Mouse (Mus musculus): ENCODE measurements around the gene Mindy4b-ps. TPM values are rescaled to one million over a fixed set of nuclear protein-coding genes. Genes with fewer than 3 reads are reported as not detected.

The Mindy4b-ps gene
- polyA plus RNA-seq, 1 experiment from 2014 or later = not detected

GRCm38 (mm10) chr3:58814191-58814590, 7.9 kb downstream of the Mindy4b-ps start:
- Histone ChIP-seq H3K4me2 (no peak overlapping the region), H3K9ac (no peak overlapping the region), H3K4me1 (replicated peaks) (peaks cover 11% of the 10 kb centered on the region), H3K27ac (replicated peaks) (no peak overlapping the region), H3K27me3 (no peaks in the 10 kb centered on the region), H3K36me3 (no peaks in the 10 kb centered on the region), H3K9me3 (no peaks in the 10 kb centered on the region), H3K4me3 (no peak overlapping the region)
- ATAC-seq (ENCODE audit: low FRiP score, low read depth) = no peak
- 86% methylated on average over 3 of the region's 3 CpGs for WGBS

GRCm38 (mm10) chr3:58810353-58810752, 11.8 kb downstream of the Mindy4b-ps start:
- no peak for ATAC-seq (ENCODE audit: low FRiP score, low read depth)
- H3K4me1 ChIP-seq (replicated peaks) = peaks cover 5% of the 10 kb centered on the region; the same call in 1 of the 2 replicates
- 66% methylated on average over 11 of the region's 11 CpGs for WGBS

DNA sequence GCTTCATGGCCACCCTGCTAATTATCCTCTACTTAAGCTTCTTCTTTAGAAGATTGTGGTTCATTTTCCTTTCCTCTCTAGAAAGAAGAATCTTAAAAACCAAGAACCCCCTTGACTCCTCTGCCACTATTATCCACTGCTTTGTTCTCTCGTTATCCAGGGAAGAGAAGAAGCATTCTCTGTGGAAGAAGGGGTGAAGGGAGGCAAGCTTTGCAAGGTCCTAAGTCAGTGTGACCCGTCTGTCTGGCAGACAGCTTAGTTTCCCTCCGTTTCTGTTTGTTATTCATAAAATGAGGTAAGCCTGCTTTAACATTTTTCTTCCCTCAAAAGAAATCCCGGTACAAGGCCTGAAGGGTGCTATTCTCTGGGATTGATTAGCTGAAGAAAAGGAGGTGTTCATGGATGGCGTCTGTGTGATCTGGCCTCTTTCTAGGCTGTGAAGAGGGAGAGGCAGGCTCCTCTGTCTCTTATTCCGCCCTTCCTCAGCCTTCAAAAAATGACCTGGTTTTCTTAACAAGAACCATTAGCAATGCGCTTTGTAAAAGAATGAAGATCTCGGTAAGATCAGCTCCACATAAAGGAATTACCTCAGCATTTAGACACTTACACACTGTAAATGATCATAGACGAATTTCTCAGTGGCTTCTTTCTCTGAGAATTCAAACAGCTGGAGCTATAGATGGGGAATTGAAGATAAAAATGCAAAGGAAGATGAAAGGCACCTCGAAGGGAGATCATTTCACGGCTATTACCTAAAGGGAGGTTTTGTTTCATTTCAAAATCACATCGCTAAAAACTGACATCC, 12.8 kb downstream of the Mindy4b-ps start:
- ATAC-seq (ENCODE audit: low FRiP score, low read depth) = no peak
- Histone ChIP-seq H3K4me2 (no peak overlapping the region), H3K9ac (no peak overlapping the region), H3K36me3 (no peaks in the 10 kb centered on the region), H3K4me1 (replicated peaks) (peaks cover 5% of the 10 kb centered on the region; the same call in 1 of the 2 replicates), H3K27me3 (no peaks in the 10 kb centered on the region), H3K27ac (replicated peaks) (0 out of 2 replicates have a peak overlapping the region, but pooled peaks have one; percentile 8), H3K4me3 (no peak overlapping the region), H3K9me3 (no peaks in the 10 kb centered on the region)
- 31% methylated on average over 12 of the region's 12 CpGs for WGBS

More at GRCm38 (mm10) chr3:58810353-58810752, 11.8 kb downstream of the Mindy4b-ps start:
- Histone ChIP-seq H3K27me3 (no peaks in the 10 kb centered on the region), H3K4me2 (no peak overlapping the region), H3K4me3 (no peak overlapping the region), H3K36me3 (no peaks in the 10 kb centered on the region), H3K27ac (replicated peaks) (no peak overlapping the region), H3K9me3 (no peaks in the 10 kb centered on the region), H3K9ac (no peak overlapping the region)

DNA sequence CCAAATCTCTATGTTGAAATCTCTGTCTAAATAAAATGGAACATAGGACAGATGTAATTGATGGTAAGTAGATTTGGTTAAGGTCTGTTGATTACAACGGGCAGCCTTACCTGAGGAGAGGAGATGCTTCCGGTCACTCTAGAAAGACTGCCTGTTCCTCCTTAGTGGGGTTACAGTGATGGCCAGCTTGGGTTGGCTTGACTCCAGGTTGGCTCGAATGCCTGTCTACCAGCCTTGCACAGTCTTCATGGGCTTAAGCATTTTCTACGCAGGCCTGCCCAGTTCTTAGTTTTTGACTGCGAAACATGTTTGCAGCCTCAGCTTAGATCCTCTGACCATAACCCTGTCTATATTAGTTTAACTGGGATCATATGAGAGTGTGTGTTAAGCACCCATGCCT, 13.5 kb downstream of the Mindy4b-ps start:
- Histone ChIP-seq H3K4me1 (replicated peaks) (peaks cover 5% of the 10 kb centered on the region; the same call in 1 of the 2 replicates), H3K4me2 (no peak overlapping the region), H3K36me3 (no peaks in the 10 kb centered on the region), H3K9me3 (no peaks in the 10 kb centered on the region), H3K27ac (replicated peaks) (no peak overlapping the region), H3K4me3 (no peak overlapping the region), H3K9ac (no peak overlapping the region), H3K27me3 (no peaks in the 10 kb centered on the region)
- no peak for ATAC-seq (ENCODE audit: low FRiP score, low read depth)
- 90% methylated on average over 5 of the region's 5 CpGs for WGBS

- Histone ChIP-seq H3K27me3 (no peaks in the 10 kb centered on the region), H3K9ac (no peak overlapping the region), H3K36me3 (no peaks in the 10 kb centered on the region), H3K9me3 (no peaks in the 10 kb centered on the region), H3K4me2 (no peak overlapping the region), H3K27ac (replicated peaks) (no peak overlapping the region), H3K4me1 (replicated peaks) (peaks cover 5% of the 10 kb centered on the region; the same call in 1 of the 2 replicates), H3K4me3 (no peak overlapping the region)
- WGBS = 81% methylated on average over 6 of the region's 6 CpGs
- ATAC-seq (ENCODE audit: low FRiP score, low read depth) = no peak
These were observed 17.4 kb downstream of the Mindy4b-ps start for GRCm38 (mm10) chr3:58804745-58805144.

DNA sequence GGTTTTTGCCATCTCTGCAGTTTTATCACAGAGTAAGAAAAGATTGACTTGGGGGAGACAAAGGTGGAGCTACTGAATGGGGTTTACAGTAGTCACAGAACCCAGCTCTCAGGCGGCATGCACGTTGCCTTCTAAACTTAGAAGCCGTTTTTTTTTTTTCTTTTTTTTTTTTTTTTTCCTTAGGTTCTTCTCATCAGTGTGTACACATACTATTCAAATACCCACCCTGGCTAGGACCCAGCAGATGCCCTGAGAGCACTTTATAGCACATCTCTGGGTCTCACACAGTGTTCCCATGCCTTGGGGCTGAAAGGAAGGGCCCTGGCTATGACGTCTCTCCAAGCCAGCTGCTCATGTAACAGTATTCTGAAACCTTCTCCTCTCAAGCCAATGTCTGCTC, 23.4 kb downstream of the Mindy4b-ps start:
- Histone ChIP-seq H3K9ac (no peak overlapping the region), H3K27me3 (no peaks in the 10 kb centered on the region), H3K4me1 (replicated peaks) (0 out of 2 replicates have a peak, but pooled peaks cover 3% of the 10 kb centered on the region), H3K4me3 (no peak overlapping the region), H3K4me2 (no peak overlapping the region), H3K9me3 (no peaks in the 10 kb centered on the region), H3K36me3 (no peaks in the 10 kb centered on the region), H3K27ac (replicated peaks) (no peak overlapping the region)
- 65% methylated on average over 4 of the region's 4 CpGs for WGBS
- ATAC-seq (ENCODE audit: low FRiP score, low read depth) = no peak

DNA sequence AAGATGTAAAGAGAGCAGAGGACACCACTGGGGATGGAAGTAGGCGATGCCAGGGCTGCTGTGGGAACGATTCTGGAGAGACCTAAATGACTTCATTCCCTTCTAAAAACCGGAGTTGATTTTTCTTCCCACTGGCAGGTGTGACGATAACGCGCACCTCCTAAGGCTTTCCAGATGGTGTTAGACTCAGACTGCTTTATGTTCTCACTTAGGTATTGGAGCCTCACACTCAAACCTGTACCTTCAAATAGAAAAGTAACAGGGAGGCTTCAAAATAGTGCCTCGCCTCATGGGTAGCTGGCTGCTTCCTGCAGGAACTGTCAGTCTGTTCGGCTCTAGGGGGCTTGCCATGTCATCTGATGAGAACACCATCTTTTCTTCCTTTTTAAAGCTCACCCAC, 23.9 kb downstream of the Mindy4b-ps start:
- peak; percentile 51; the same call in 1 of the 2 replicates for ATAC-seq (ENCODE audit: low FRiP score, low read depth)
- Histone ChIP-seq H3K36me3 (no peaks in the 10 kb centered on the region), H3K4me1 (replicated peaks) (0 out of 2 replicates have a peak, but pooled peaks cover 3% of the 10 kb centered on the region), H3K9ac (no peak overlapping the region), H3K4me2 (no peak overlapping the region), H3K27me3 (no peaks in the 10 kb centered on the region), H3K27ac (replicated peaks) (no peak overlapping the region), H3K9me3 (no peaks in the 10 kb centered on the region), H3K4me3 (no peak overlapping the region)
- WGBS = 60% methylated on average over 8 of the region's 8 CpGs

DNA sequence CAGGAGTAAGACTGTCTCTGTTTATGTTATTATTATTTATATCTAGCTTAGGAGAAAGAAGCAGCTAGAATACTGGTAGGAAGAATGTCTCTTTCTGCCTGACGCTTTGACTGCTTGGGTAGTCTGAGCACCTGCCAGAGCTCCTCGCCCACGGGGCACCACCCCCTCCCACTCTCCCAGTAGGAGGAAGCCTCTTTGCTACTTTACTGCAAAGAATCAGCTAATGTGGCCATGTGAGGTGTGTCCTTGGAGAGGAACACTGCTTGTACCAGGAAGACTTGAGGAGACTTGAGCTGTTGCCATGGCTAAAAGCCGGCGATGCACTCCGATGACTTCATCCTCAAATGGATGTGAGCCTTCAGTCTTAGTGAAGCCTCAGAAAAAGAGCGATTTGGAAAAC, 32.6 kb downstream of the Mindy4b-ps start:
- Histone ChIP-seq H3K9ac (no peak overlapping the region), H3K4me2 (no peak overlapping the region), H3K27ac (replicated peaks) (no peak overlapping the region), H3K36me3 (no peaks in the 10 kb centered on the region), H3K27me3 (no peaks in the 10 kb centered on the region), H3K4me1 (replicated peaks) (no peaks in the 10 kb centered on the region), H3K4me3 (no peak overlapping the region), H3K9me3 (no peaks in the 10 kb centered on the region)
- WGBS = 63% methylated on average over 7 of the region's 7 CpGs
- ATAC-seq (ENCODE audit: low FRiP score, low read depth) = no peak

DNA sequence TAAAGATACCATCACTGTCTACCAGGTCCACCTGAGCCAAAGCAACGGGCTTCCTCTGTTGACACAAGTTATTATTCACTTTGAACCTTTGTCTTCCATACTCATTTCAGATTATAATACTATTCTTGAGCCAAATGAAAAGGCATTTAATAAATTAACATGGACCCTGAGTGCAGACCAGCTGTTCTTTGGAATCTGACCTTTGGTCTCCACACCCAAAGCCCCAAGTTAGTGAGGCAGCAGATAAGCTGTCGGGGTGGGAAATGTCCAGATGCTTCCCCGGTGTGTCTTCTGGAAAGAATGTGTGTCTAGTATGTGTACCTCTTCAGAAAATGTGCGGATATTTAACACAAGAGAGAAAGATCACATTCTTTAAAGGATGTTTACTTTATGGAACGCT, 33.1 kb downstream of the Mindy4b-ps start:
- H3K4me3 ChIP-seq = no peak overlapping the region
- no peak overlapping the region for H3K27ac ChIP-seq (replicated peaks)
- no peak overlapping the region for H3K4me2 ChIP-seq
- ATAC-seq (ENCODE audit: low FRiP score, low read depth) = no peak
- H3K36me3 ChIP-seq = no peaks in the 10 kb centered on the region
- H3K9ac ChIP-seq = no peak overlapping the region
- 74% methylated on average over 5 of the region's 5 CpGs for WGBS
- H3K27me3 ChIP-seq = no peaks in the 10 kb centered on the region
- no peaks in the 10 kb centered on the region for H3K9me3 ChIP-seq
- no peaks in the 10 kb centered on the region for H3K4me1 ChIP-seq (replicated peaks)

- Histone ChIP-seq H3K9me3 (no peaks in the 10 kb centered on the region), H3K4me1 (replicated peaks) (no peaks in the 10 kb centered on the region), H3K27ac (replicated peaks) (no peak overlapping the region), H3K4me2 (no peak overlapping the region), H3K4me3 (no peak overlapping the region), H3K9ac (no peak overlapping the region), H3K27me3 (no peaks in the 10 kb centered on the region), H3K36me3 (no peaks in the 10 kb centered on the region)
- ATAC-seq (ENCODE audit: low FRiP score, low read depth) = no peak
- 71% methylated on average over 4 of the region's 4 CpGs for WGBS
These were observed 35.6 kb downstream of the Mindy4b-ps start for GRCm38 (mm10) chr3:58786470-58786869.

DNA sequence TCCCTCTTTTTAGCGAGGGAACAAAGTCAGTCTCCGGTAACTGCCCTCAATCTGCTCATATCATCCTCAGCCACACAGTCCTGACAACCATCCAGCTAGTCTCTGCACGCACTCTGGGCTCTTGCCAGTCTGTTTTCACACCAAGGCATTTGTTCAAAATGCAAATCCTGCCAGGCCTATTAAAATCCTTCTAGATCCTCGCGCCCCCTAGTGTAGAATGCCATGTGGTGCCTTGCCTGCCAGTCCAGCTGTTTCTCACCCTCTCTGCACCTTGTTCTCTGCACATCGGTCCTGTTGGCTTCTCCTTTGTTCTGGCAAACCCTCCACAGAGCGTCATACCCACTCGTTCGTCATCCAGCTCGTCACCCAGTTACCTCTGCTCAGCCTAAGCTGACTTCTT, 36.2 kb downstream of the Mindy4b-ps start:
- Histone ChIP-seq H3K9me3 (no peaks in the 10 kb centered on the region), H3K27ac (replicated peaks) (no peak overlapping the region), H3K36me3 (no peaks in the 10 kb centered on the region), H3K9ac (no peak overlapping the region), H3K4me1 (replicated peaks) (no peaks in the 10 kb centered on the region), H3K27me3 (no peaks in the 10 kb centered on the region), H3K4me2 (0 out of 2 replicates have a peak overlapping the region, but pooled peaks have one; percentile 5), H3K4me3 (no peak overlapping the region)
- ATAC-seq (ENCODE audit: low FRiP score, low read depth) = peak; percentile 53; the same call in 1 of the 2 replicates
- WGBS = 26% methylated on average over 10 of the region's 10 CpGs

DNA sequence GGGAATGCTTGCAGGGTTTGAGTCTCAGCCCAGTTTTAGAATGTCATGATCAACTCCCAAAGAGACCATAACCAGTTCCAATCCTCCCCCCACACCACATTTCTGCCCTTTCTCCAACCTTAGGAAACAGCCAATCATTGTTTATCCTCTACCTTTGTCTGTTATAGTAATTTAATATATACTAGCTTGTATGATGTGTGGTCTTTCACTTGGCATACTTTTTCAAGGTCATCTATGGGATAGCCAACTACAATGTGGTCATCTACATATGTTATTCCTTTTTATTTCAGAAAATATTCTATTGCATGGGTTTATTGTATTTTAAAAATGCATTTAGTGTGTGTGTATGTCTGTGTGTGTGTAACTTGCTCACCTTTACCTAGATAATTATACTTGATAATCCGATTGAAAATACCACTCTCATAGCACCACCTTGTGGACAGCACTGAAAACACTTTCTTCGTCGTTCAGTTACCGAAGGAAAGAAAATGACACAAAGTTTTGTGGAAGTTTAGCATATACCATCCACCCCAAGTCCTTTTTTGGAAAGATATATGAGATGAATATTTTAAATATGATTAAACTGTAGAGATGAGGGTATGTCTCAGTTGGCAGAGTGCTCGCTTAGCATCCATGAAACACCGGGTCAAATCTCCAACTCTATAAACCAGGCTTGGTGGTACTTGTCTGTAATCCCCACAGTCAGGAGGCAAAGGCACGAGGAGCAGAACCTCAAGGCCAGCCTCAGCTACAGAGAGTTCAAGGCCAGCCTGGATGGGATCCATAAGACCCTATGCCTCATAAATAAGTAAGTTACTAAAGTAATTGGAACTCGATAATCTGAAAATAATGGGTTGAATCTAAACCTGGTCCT, 37.7 kb downstream of the Mindy4b-ps start:
- H3K9me3 ChIP-seq = no peaks in the 10 kb centered on the region
- WGBS = 42% methylated on average over 8 of the region's 8 CpGs
- no peak overlapping the region for H3K9ac ChIP-seq
- no peaks in the 10 kb centered on the region for H3K36me3 ChIP-seq
- no peak overlapping the region for H3K4me2 ChIP-seq
- no peaks in the 10 kb centered on the region for H3K4me1 ChIP-seq (replicated peaks)
- H3K4me3 ChIP-seq = no peak overlapping the region
- no peaks in the 10 kb centered on the region for H3K27me3 ChIP-seq
- ATAC-seq (ENCODE audit: low FRiP score, low read depth) = peak; percentile 34; the same call in 1 of the 2 replicates
- no peak overlapping the region for H3K27ac ChIP-seq (replicated peaks)

All from hindbrain, embryonic 15.5 days (tissue).